Mouse (Mus musculus): ENCODE measurements around the gene Xaf1.
"Not testable (repeated sequence)": the region's sequence is repeated elsewhere in the genome, so short reads cannot be mapped to it uniquely, and the experiment has no call there.

Gene Xaf1

DNA sequence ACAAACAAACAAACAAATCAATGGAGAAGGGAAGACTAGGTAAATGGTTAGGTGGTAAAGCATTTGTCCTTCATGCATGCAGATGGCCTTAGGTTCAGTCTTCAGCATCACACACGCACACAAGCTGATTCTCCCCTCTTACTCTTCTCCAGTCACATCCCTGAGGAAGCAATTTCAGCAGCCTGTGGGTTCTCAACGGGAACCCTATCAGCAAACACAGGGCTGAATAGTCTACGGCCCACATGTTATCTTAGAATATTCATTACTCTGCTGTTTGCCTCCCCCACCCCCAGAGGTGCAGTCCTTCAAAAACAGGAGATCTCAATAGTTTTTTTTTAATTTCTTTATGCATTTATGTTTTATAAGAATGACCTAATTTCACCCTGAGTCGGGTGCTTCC is 9.1 kb downstream of the Xaf1 start:
- no peak for DNase-seq (ENCODE audit: extremely low read depth, insufficient read length, low spot score)

GRCm38 (mm10) chr11:72311355-72312001 is 10.0 kb downstream of the Xaf1 start:
- DNase-seq (ENCODE audit: extremely low read depth, insufficient read length, low spot score): no peak

DNA sequence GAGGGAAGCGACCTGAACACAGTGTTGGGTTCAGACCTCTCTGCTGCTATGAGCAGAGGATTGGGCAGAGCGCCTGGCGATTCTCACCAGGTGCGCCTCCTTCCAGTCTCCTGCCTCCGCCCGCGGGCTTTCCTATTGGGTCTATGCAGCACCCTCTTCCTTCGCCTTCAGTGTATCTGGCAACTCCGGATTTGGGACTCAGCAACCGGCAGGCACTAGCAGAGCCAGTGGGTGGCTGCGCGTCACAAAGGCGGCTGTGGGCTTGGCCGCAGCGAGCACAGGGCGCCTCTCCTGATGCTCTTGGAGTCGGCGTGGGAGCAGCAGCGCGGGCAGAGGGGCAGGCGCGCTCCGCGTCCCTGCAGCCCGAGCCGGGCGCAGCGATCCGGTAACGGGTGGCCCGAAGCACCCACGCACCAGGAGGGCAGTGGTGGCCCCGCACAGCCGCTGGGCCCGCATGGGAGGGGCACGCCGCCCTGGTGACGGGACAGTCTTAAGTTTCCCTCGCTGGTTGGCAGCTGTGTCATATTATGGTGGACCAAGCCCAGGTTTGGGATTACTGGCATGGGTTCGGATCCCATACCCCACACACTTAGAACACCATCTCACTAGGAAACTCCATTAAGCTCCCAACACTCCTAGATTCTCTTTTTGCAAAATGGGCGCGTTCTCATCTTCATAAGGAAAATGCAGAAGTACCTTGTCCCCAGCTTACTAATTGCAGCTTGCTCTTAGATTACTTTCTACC is 12.9 kb downstream of the Xaf1 start, which contains the start of gene Fbxo39:
Fbxo39 (plus strand) TSS at position 294 of the 745 bp plus-strand sequence.
- no peak for DNase-seq (ENCODE audit: extremely low read depth, insufficient read length, low spot score)

DNA sequence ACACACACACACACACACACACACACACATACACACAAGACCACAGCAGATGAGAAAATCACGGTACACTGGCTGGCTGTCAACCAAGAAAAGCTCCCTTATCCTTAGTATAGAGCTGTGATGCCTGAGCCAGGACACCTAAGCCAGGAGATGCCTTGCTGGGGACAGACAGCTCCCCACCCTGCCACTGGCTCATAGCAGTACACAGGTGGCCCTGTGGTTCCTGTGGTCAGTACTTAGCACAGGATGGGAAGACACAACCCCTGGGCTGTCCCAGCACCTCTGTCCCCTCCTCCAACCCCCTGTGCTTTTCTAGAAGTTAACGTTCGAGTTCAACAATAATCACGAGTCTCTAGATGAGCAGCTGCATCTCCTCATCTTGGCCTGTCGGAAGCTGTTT is 16.6 kb downstream of the Xaf1 start:
- DNase-seq (ENCODE audit: extremely low read depth, insufficient read length, low spot score): no peak

DNA sequence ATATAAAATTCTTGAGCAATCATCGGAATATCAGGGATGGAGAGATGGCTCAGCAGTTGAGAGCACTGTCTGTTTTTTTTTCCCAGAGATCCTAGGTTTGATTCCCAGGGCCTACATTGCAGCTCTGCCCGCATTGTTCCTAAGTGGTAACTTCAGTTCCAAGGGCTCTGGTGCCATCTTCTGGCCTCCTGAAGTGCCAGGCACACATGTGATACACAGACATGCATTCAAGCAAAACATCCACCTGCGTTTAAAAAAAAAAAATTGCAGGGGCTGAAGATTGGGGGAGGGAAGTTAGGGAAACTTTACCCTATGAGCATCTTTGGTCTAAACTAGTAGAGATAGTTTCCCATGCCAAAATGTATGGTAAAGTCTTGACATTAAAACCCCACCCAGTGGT is 23.0 kb downstream of the Xaf1 start:
- DNase-seq (ENCODE audit: extremely low read depth, insufficient read length, low spot score): no peak

DNA sequence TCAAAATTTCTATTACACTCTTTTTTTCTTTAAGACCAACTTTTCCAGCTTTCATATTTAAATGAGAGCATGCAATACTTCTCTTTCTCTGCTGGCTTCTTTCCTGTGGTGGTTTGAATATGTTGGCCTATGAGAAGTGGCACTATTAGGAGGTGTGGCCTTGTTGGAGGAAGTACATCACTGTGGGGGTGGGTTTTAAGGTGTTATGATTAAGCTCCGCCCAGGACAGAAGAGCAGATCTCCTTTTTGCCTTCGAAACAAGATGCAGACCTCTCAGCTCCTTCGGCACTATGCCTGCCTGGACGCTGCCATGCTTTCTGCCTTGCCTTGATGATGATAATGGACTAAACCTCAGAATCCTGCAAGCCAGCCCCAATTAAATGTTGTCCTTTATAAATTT is 24.3 kb downstream of the Xaf1 start:
- DNase-seq (ENCODE audit: extremely low read depth, insufficient read length, low spot score): no peak

GRCm38 (mm10) chr11:72332951-72333667 is 31.7 kb downstream of the Xaf1 start:
- no peak for DNase-seq (ENCODE audit: extremely low read depth, insufficient read length, low spot score)

DNA sequence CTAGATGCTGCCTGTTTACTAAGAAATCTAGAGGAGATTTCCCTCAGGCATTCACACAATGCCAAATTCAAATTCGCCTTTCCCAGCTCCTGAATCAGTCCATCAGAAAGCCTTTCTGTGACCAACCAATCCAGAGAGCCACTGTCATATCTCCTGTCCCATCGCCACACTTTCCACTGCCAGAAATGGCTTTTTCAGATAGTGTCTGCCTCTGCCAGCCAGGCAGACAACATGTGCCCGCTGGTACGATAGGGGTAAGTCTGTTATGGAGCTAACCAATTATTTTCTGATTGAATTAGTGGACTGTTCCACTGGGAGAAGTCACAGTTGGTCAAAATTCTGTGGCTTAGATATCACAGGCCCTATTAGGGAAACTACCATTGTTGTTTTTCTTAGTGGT is 33.2 kb downstream of the Xaf1 start:
- DNase-seq (ENCODE audit: extremely low read depth, insufficient read length, low spot score): no peak

- DNase-seq (ENCODE audit: extremely low read depth, insufficient read length, low spot score): peak; percentile 36
These were observed 35.3 kb downstream of the Xaf1 start for GRCm38 (mm10) chr11:72336726-72337125.

- no peak for DNase-seq (ENCODE audit: extremely low read depth, insufficient read length, low spot score)
These were observed 37.0 kb downstream of the Xaf1 start for GRCm38 (mm10) chr11:72338437-72338871.

DNA sequence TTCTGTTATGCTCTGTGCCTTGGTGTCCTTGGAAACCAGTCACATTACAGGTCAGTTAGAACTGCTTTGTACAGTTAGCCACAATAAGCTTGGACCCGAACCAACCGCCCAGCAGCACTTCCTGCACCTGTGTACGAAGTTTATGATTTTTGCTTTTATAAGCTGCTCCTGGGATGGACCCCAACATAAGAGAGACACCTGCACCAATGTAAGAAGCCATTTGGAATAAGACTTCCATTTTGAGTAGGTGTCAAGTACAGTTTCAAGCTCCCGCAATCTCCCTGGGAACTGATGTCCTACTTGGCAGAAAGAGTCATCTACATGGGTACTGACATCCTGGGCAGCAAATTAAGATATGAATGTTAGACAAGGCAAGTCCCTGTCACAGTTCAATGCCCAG is 38.3 kb downstream of the Xaf1 start:
- DNase-seq (ENCODE audit: extremely low read depth, insufficient read length, low spot score): no peak

GRCm38 (mm10) chr11:72342549-72343237 is 41.3 kb downstream of the Xaf1 start:
- DNase-seq (ENCODE audit: extremely low read depth, insufficient read length, low spot score): peak; percentile 28

GRCm38 (mm10) chr11:72343238-72343625 is 41.8 kb downstream of the Xaf1 start:
- DNase-seq (ENCODE audit: extremely low read depth, insufficient read length, low spot score): not testable (repeated sequence)

- no peak for DNase-seq (ENCODE audit: extremely low read depth, insufficient read length, low spot score)
These were observed 42.5 kb downstream of the Xaf1 start for GRCm38 (mm10) chr11:72343904-72344303.

GRCm38 (mm10) chr11:72344486-72344885 is 43.1 kb downstream of the Xaf1 start:
- no peak for DNase-seq (ENCODE audit: extremely low read depth, insufficient read length, low spot score)

DNA sequence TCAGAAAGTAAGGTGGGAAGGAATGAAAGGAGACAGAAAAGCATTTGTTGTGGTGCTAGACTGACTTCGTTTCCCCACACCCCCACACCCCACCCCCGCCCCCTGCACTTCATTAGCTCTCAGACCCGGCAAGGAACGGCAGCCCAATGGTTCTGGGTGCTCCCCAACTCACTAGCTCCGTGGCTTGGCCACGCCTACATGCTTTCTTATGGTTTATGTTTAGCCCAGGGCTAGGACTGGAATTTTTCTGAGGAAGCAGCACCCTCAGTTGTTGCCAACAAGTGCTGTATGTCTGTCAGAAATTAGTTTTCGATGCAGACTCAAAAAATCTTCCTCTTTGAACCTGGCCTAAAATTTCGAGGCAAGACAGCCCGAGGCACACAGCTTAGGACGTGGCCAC is 47.1 kb downstream of the Xaf1 start:
- DNase-seq (ENCODE audit: extremely low read depth, insufficient read length, low spot score): no peak

DNA sequence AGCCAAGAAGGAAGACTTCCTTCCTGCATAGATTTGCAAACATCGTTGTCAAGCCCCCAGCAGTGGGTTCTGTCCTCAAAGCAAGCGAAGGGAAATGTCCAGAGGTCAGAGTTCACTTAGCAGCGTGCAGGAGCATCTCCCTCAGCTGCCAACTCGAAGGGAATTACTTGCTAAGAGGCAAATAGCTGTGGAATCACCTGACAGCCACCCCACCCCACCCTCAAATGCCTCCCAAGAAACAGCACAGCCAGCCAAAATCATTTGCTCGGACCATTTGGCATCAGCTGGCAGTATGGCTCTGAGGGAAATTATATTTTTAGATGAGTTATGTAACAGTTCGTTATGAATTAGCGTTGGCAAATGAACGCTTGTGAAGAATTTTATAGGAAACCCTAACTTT is 47.6 kb downstream of the Xaf1 start:
- DNase-seq (ENCODE audit: extremely low read depth, insufficient read length, low spot score): no peak

GRCm38 (mm10) chr11:72349652-72350051 is 48.2 kb downstream of the Xaf1 start:
- no peak for DNase-seq (ENCODE audit: extremely low read depth, insufficient read length, low spot score)

GRCm38 (mm10) chr11:72352272-72352671 is 50.8 kb downstream of the Xaf1 start:
- no peak for DNase-seq (ENCODE audit: extremely low read depth, insufficient read length, low spot score)

GRCm38 (mm10) chr11:72353186-72353585 is 51.8 kb downstream of the Xaf1 start:
- no peak for DNase-seq (ENCODE audit: extremely low read depth, insufficient read length, low spot score)
